Mouse (Mus musculus) hindbrain, embryonic 16.5 days (tissue): ENCODE results near the gene B230219D22Rik. TPM values are rescaled to one million over a fixed set of nuclear protein-coding genes. Genes with fewer than 3 reads are reported as not detected.

Experiments
- ATAC-seq: fragments of 200-750 bp; cut with Nextera tagmentation; 2 replicates; pipeline ENCODE4 v1.8.0; 2017; ENCODE audit warnings: moderate TSS enrichment, moderate library complexity
- H3K27ac ChIP-seq: fragments of 300-500 bp; sonication (generic); 2 replicates; pipeline ENCODE4 v1.5.1; 2014; ENCODE audit warnings: low read depth, mild to moderate bottlenecking, control low read depth, low read length, moderate library complexity
- H3K27me3 ChIP-seq: fragments of 300-500 bp; sonication (generic); replicated peaks from 2 replicates; pipeline ENCODE4 v1.6.1; 2014; ENCODE audit warnings: low read length; ENCODE audit not compliant: control insufficient read depth, insufficient read depth
- H3K36me3 ChIP-seq: fragments of 300-500 bp; sonication (generic); 2 replicates; pipeline ENCODE4 v1.6.1; 2014; ENCODE audit warnings: mild to moderate bottlenecking, low read length, moderate library complexity, mixed read lengths; ENCODE audit not compliant: control insufficient read depth, insufficient read depth
- H3K4me1 ChIP-seq: fragments of 300-500 bp; sonication (generic); 2 replicates; pipeline ENCODE4 v1.6.1; 2014; ENCODE audit warnings: low read depth, low read length; ENCODE audit not compliant: control insufficient read depth, insufficient read depth
- H3K4me2 ChIP-seq: fragments of 300-500 bp; sonication (generic); 2 replicates; pipeline ENCODE4 v1.6.1; 2014; ENCODE audit warnings: mild to moderate bottlenecking, low read length, control low read depth, moderate library complexity
- H3K4me3 ChIP-seq: fragments of 300-500 bp; sonication (generic); 2 replicates; pipeline ENCODE4 v1.5.1; 2014; ENCODE audit warnings: mild to moderate bottlenecking, low read length, control low read depth, moderate library complexity
- H3K9ac ChIP-seq: fragments of 300-500 bp; sonication (generic); 2 replicates; pipeline ENCODE4 v1.6.1; 2014; ENCODE audit warnings: low read depth, mild to moderate bottlenecking, control low read depth, low read length, moderate library complexity
- H3K9me3 ChIP-seq: fragments of 300-500 bp; sonication (generic); 2 replicates; pipeline ENCODE4 v1.6.1; 2014; ENCODE audit warnings: mild to moderate bottlenecking, low read length, moderate library complexity; ENCODE audit not compliant: control insufficient read depth
- WGBS: fragments of 180-500 bp; shearing (Covaris S2); extraction: QIAGEN DNeasy Blood & Tissue Kit; methylation state at CpG from one replicate; pipeline ENCODE4 v1.1.7; 2014; 5-methylcytosine and 5-hydroxymethylcytosine counted together
- polyA plus RNA-seq: library from polyadenylated mRNA; unstranded; fragments of >200 nt; fragmentation: Nextera tagmentation; extraction: Ambion mirVana; gene quantifications from 2 replicates; pipeline ENCODE4 v1.2.1, GENCODE M21; 2015

B230219D22Rik gene
- polyA plus RNA-seq, result 65.5 and 73.6 TPM in 2 replicates

GRCm38 (mm10) chr13:55692535-55693242 is at the start of gene B230219D22Rik:
Gene B230219D22Rik (plus strand): TSS chr13:55693124.
- Histone ChIP-seq H3K4me1 (peaks cover 20% of the 10 kb centered on the region), H3K4me2 (peak within 1 kb of the TSS; percentile 62), H3K9ac (peak within 1 kb of the TSS; percentile 100), H3K9me3 (no peaks in the 10 kb centered on the region), H3K27ac (peak within 1 kb of the TSS; percentile 99), H3K36me3 (no peaks in the 10 kb centered on the region), H3K27me3 (no peaks in the 10 kb centered on the region), H3K4me3 (peak within 1 kb of the TSS; percentile 95)
- ATAC-seq, result peak; percentile 97
- WGBS, result 2% methylated on average over 51 of the region's 51 CpGs

GRCm38 (mm10) chr13:55644525-55644924 is 48.4 kb upstream of the B230219D22Rik start:
- no peak overlapping the region for H3K4me2 ChIP-seq
- 79% methylated on average over 2 of the region's 2 CpGs for WGBS
- H3K4me3 ChIP-seq, result no peak overlapping the region
- peaks cover 40% of the 10 kb centered on the region for H3K36me3 ChIP-seq
- no peak overlapping the region for H3K27ac ChIP-seq
- no peaks in the 10 kb centered on the region for H3K9me3 ChIP-seq
- no peak overlapping the region for H3K9ac ChIP-seq
- no peaks in the 10 kb centered on the region for H3K4me1 ChIP-seq
- ATAC-seq, result no peak
- no peaks in the 10 kb centered on the region for H3K27me3 ChIP-seq

GRCm38 (mm10) chr13:55650098-55650497 is 42.8 kb upstream of the B230219D22Rik start:
- WGBS, result 92% methylated on average over 12 of the region's 12 CpGs
- no peak overlapping the region for H3K4me2 ChIP-seq
- no peak overlapping the region for H3K27ac ChIP-seq
- no peak overlapping the region for H3K4me3 ChIP-seq
- no peak for ATAC-seq
- H3K36me3 ChIP-seq, result peaks cover 75% of the 10 kb centered on the region
- no peaks in the 10 kb centered on the region for H3K4me1 ChIP-seq
- H3K27me3 ChIP-seq, result no peaks in the 10 kb centered on the region
- H3K9me3 ChIP-seq, result no peaks in the 10 kb centered on the region
- no peak overlapping the region for H3K9ac ChIP-seq

GRCm38 (mm10) chr13:55650980-55651379 is 41.9 kb upstream of the B230219D22Rik start:
- ATAC-seq, result no peak
- H3K4me2 ChIP-seq, result no peak overlapping the region
- no peak overlapping the region for H3K27ac ChIP-seq
- no peak overlapping the region for H3K4me3 ChIP-seq
- H3K36me3 ChIP-seq, result peaks cover 74% of the 10 kb centered on the region
- no peaks in the 10 kb centered on the region for H3K9me3 ChIP-seq
- no peaks in the 10 kb centered on the region for H3K4me1 ChIP-seq
- WGBS, result 95% methylated on average over 6 of the region's 6 CpGs
- no peaks in the 10 kb centered on the region for H3K27me3 ChIP-seq
- no peak overlapping the region for H3K9ac ChIP-seq

- Histone ChIP-seq H3K9me3 (no peaks in the 10 kb centered on the region), H3K4me3 (no peak overlapping the region), H3K36me3 (peaks cover 67% of the 10 kb centered on the region), H3K27ac (no peak overlapping the region), H3K27me3 (no peaks in the 10 kb centered on the region), H3K9ac (no peak overlapping the region), H3K4me2 (no peak overlapping the region), H3K4me1 (no peaks in the 10 kb centered on the region)
- 83% methylated on average over 6 of the region's 6 CpGs for WGBS
- ATAC-seq, result no peak
These were observed 24.4 kb upstream of the B230219D22Rik start for GRCm38 (mm10) chr13:55668550-55668949.

- H3K9ac ChIP-seq, result no peak overlapping the region
- no peak for ATAC-seq
- 92% methylated on average over 6 of the region's 6 CpGs for WGBS
These were observed 20.2 kb upstream of the B230219D22Rik start for GRCm38 (mm10) chr13:55672711-55673110.

GRCm38 (mm10) chr13:55677364-55677763 is 15.6 kb upstream of the B230219D22Rik start:
- Histone ChIP-seq H3K9ac (no peak overlapping the region), H3K4me3 (no peak overlapping the region), H3K9me3 (no peaks in the 10 kb centered on the region), H3K4me1 (no peaks in the 10 kb centered on the region), H3K27ac (no peak overlapping the region), H3K27me3 (no peaks in the 10 kb centered on the region), H3K36me3 (peaks cover 32% of the 10 kb centered on the region), H3K4me2 (no peak overlapping the region)
- WGBS, result 89% methylated on average over 8 of the region's 8 CpGs
- ATAC-seq, result no peak

More at GRCm38 (mm10) chr13:55672711-55673110, 20.2 kb upstream of the B230219D22Rik start:
- Histone ChIP-seq H3K4me1 (no peaks in the 10 kb centered on the region), H3K36me3 (peaks cover 57% of the 10 kb centered on the region), H3K9me3 (no peaks in the 10 kb centered on the region), H3K4me3 (no peak overlapping the region), H3K27ac (no peak overlapping the region), H3K27me3 (no peaks in the 10 kb centered on the region), H3K4me2 (no peak overlapping the region)

GRCm38 (mm10) chr13:55682201-55682600 is 10.7 kb upstream of the B230219D22Rik start:
- no peak overlapping the region for H3K4me2 ChIP-seq
- H3K4me1 ChIP-seq, result no peaks in the 10 kb centered on the region
- H3K9me3 ChIP-seq, result no peaks in the 10 kb centered on the region
- H3K9ac ChIP-seq, result no peak overlapping the region
- no peaks in the 10 kb centered on the region for H3K27me3 ChIP-seq
- no peak overlapping the region for H3K4me3 ChIP-seq
- WGBS, result 86% methylated on average over 9 of the region's 9 CpGs
- no peak for ATAC-seq
- H3K27ac ChIP-seq, result no peak overlapping the region
- H3K36me3 ChIP-seq, result peaks cover 13% of the 10 kb centered on the region

- WGBS, result 96% methylated on average over 3 of the region's 3 CpGs
- H3K4me1 ChIP-seq, result peaks cover 3% of the 10 kb centered on the region
- H3K27me3 ChIP-seq, result no peaks in the 10 kb centered on the region
- no peak overlapping the region for H3K4me2 ChIP-seq
- H3K4me3 ChIP-seq, result no peak overlapping the region
- H3K9me3 ChIP-seq, result no peaks in the 10 kb centered on the region
- no peak for ATAC-seq
- no peak overlapping the region for H3K27ac ChIP-seq
- peaks cover 8% of the 10 kb centered on the region; the same call in 1 of the 2 replicates for H3K36me3 ChIP-seq
- no peak overlapping the region for H3K9ac ChIP-seq
These were observed 9.3 kb upstream of the B230219D22Rik start for GRCm38 (mm10) chr13:55683581-55683980.
